Mouse (Mus musculus) lung, postnatal 0 days (tissue): Measurements from ENCODE around the gene Ctsg. TPM values are rescaled to one million over a fixed set of nuclear protein-coding genes. Genes with fewer than 3 reads are reported as not detected.

ENCODE experiments used
- ATAC-seq: fragments of 200-750 bp; cut with Nextera tagmentation; 2 replicates; pipeline ENCODE4 v1.8.0; 2017; ENCODE audit warnings: moderate library complexity
- DNase-seq: peaks from one replicate; pipeline ENCODE4 v3.0.0-alpha.2; 2016; ENCODE audit warnings: low spot score
- H3K27ac ChIP-seq: fragments of 300-500 bp; sonication (generic); 2 replicates; pipeline ENCODE4 v1.5.1; 2014; ENCODE audit warnings: antibody characterized with exemption, mild to moderate bottlenecking, low read length, mixed read lengths
- H3K27me3 ChIP-seq: fragments of 300-500 bp; sonication (generic); replicated peaks from 2 replicates; pipeline ENCODE4 v1.6.1; 2014; ENCODE audit warnings: low read length, mixed read lengths; ENCODE audit not compliant: insufficient read depth
- H3K36me3 ChIP-seq: fragments of 300-500 bp; sonication (generic); 2 replicates; pipeline ENCODE4 v1.6.1; 2014; ENCODE audit warnings: low read length, mixed read lengths; ENCODE audit not compliant: insufficient read depth
- H3K4me1 ChIP-seq: fragments of 300-500 bp; sonication (generic); 2 replicates; pipeline ENCODE4 v1.6.1; 2014; ENCODE audit warnings: antibody characterized with exemption, low read depth, low read length, mixed read lengths; ENCODE audit not compliant: insufficient read depth
- H3K4me2 ChIP-seq: fragments of 300-500 bp; sonication (generic); replicated peaks from 2 replicates; pipeline ENCODE4 v1.6.1; 2014; ENCODE audit warnings: low read depth, mild to moderate bottlenecking, low read length, moderate library complexity, mixed read lengths
- H3K4me3 ChIP-seq: fragments of 300-500 bp; sonication (generic); 2 replicates; pipeline ENCODE4 v1.5.1; 2014; ENCODE audit warnings: low read depth, low read length
- H3K9ac ChIP-seq: fragments of 300-500 bp; sonication (generic); replicated peaks from 2 replicates; pipeline ENCODE4 v1.6.1; 2014; ENCODE audit warnings: low read depth, mild to moderate bottlenecking
- H3K9me3 ChIP-seq: fragments of 300-500 bp; sonication (generic); 2 replicates; pipeline ENCODE4 v1.6.1; 2016; ENCODE audit warnings: low read length, mixed read lengths
- CTCF ChIP-seq: IDR thresholded peaks from 2 replicates; pipeline ENCODE4 v1.5.1; 2016; ENCODE audit warnings: antibody characterized with exemption, mild to moderate bottlenecking
- EP300 ChIP-seq: IDR thresholded peaks from 2 replicates; pipeline ENCODE4 v1.6.1; 2016; ENCODE audit warnings: antibody characterized with exemption, mild to moderate bottlenecking, control low read depth
- WGBS: fragments of 180-500 bp; shearing (Covaris S2); extraction: QIAGEN DNeasy Blood & Tissue Kit; methylation state at CpG from one replicate; pipeline ENCODE4 v1.1.7; 2014; 5-methylcytosine and 5-hydroxymethylcytosine counted together
- polyA plus RNA-seq: library from polyadenylated mRNA; unstranded; fragments of >200 nt; fragmentation: Nextera tagmentation; extraction: Ambion mirVana; gene quantifications from 2 replicates; pipeline ENCODE4 v1.2.1, GENCODE M21; 2015

Gene Ctsg
- polyA plus RNA-seq, 1 experiment from 2014 or later = 0.31 TPM

GRCm38 (mm10) chr14:56105447-56106180, 3.2 kb upstream of the Ctsg start:
- TF ChIP-seq EP300 (no peak), CTCF (no peak)
- H3K36me3 ChIP-seq = no peaks in the 10 kb centered on the region
- no peaks in the 10 kb centered on the region for H3K9me3 ChIP-seq
- H3K9ac ChIP-seq = no peak overlapping the region
- 72% methylated on average over 13 of the region's 13 CpGs for WGBS
- H3K4me3 ChIP-seq = no peak overlapping the region
- H3K4me2 ChIP-seq = no peak overlapping the region
- DNase-seq = peak; percentile 24
- ATAC-seq = peak; percentile 17; the same call in 1 of the 2 replicates
- no peaks in the 10 kb centered on the region for H3K27me3 ChIP-seq
- H3K4me1 ChIP-seq = no peaks in the 10 kb centered on the region
- H3K27ac ChIP-seq = no peak overlapping the region

- no peak for DNase-seq
- TF ChIP-seq CTCF (no peak), EP300 (no peak)
- no peaks in the 10 kb centered on the region for H3K9me3 ChIP-seq
- no peaks in the 10 kb centered on the region for H3K36me3 ChIP-seq
- H3K4me2 ChIP-seq = no peak overlapping the region
- H3K4me1 ChIP-seq = no peaks in the 10 kb centered on the region
- H3K4me3 ChIP-seq = no peak overlapping the region
- WGBS = 68% methylated on average over 5 of the region's 5 CpGs
- H3K27ac ChIP-seq = no peak overlapping the region
- no peaks in the 10 kb centered on the region for H3K27me3 ChIP-seq
- H3K9ac ChIP-seq = no peak overlapping the region
- ATAC-seq = no peak
Observed at GRCm38 (mm10) chr14:56105016-56105415, 2.6 kb upstream of the Ctsg start.

- H3K27ac ChIP-seq = no peak overlapping the region
Observed at GRCm38 (mm10) chr14:56103452-56103851, 1.1 kb upstream of the Ctsg start.

GRCm38 (mm10) chr14:56098940-56099339, 3.4 kb downstream of the Ctsg start:
- DNase-seq (peak; percentile 35), ATAC-seq (no peak)
- Histone ChIP-seq H3K27ac (no peak overlapping the region), H3K27me3 (no peaks in the 10 kb centered on the region), H3K9ac (no peak overlapping the region), H3K9me3 (no peaks in the 10 kb centered on the region), H3K4me3 (no peak overlapping the region), H3K4me2 (no peak overlapping the region), H3K4me1 (no peaks in the 10 kb centered on the region), H3K36me3 (no peaks in the 10 kb centered on the region)
- TF ChIP-seq EP300 = no peak
- TF ChIP-seq CTCF = peak; percentile 69
- WGBS = 79% methylated on average over 4 of the region's 4 CpGs

More at GRCm38 (mm10) chr14:56103452-56103851, 1.1 kb upstream of the Ctsg start:
- Histone ChIP-seq H3K4me2 (no peak overlapping the region), H3K4me3 (no peak overlapping the region), H3K27me3 (no peaks in the 10 kb centered on the region), H3K9me3 (no peaks in the 10 kb centered on the region), H3K4me1 (no peaks in the 10 kb centered on the region), H3K36me3 (no peaks in the 10 kb centered on the region), H3K9ac (no peak overlapping the region)
- DNase-seq (no peak), ATAC-seq (no peak)
- TF ChIP-seq EP300 (no peak), CTCF (no peak)
- WGBS = 55% methylated on average over 3 of the region's 3 CpGs

- DNase-seq = no peak
- no peak overlapping the region for H3K9ac ChIP-seq
- WGBS = 62% methylated on average over 1 of the region's 1 CpGs
- no peak overlapping the region for H3K4me2 ChIP-seq
- TF ChIP-seq EP300 (no peak), CTCF (no peak)
- ATAC-seq = no peak
- H3K4me1 ChIP-seq = no peaks in the 10 kb centered on the region
- no peaks in the 10 kb centered on the region for H3K36me3 ChIP-seq
- no peak overlapping the region for H3K27ac ChIP-seq
- no peak overlapping the region for H3K4me3 ChIP-seq
- no peaks in the 10 kb centered on the region for H3K9me3 ChIP-seq
- H3K27me3 ChIP-seq = no peaks in the 10 kb centered on the region
Observed at GRCm38 (mm10) chr14:56097597-56097996, 4.8 kb downstream of the Ctsg start.

GRCm38 (mm10) chr14:56093353-56093752, 9.0 kb downstream of the Ctsg start:
- no peaks in the 10 kb centered on the region for H3K4me1 ChIP-seq
- no peaks in the 10 kb centered on the region for H3K9me3 ChIP-seq
- no peak overlapping the region for H3K9ac ChIP-seq
- H3K36me3 ChIP-seq = no peaks in the 10 kb centered on the region
- H3K27ac ChIP-seq = no peak overlapping the region
- H3K4me3 ChIP-seq = no peak overlapping the region
- TF ChIP-seq EP300 = no peak
- TF ChIP-seq CTCF = no peak
- no peak overlapping the region for H3K4me2 ChIP-seq
- H3K27me3 ChIP-seq = no peaks in the 10 kb centered on the region
- DNase-seq (no peak), ATAC-seq (no peak)
- WGBS = 51% methylated on average over 2 of the region's 2 CpGs

- Histone ChIP-seq H3K36me3 (no peaks in the 10 kb centered on the region), H3K9ac (no peak overlapping the region), H3K9me3 (no peaks in the 10 kb centered on the region), H3K4me1 (no peaks in the 10 kb centered on the region), H3K4me3 (no peak overlapping the region), H3K27me3 (no peaks in the 10 kb centered on the region), H3K4me2 (no peak overlapping the region), H3K27ac (no peak overlapping the region)
- TF ChIP-seq CTCF (no peak), EP300 (no peak)
- DNase-seq (no peak), ATAC-seq (no peak)
- 68% methylated on average over 3 of the region's 3 CpGs for WGBS
Observed at GRCm38 (mm10) chr14:56086711-56087110, 15.7 kb downstream of the Ctsg start.
